In genomic region chr15:75237736-75238288, GRCm38 (mm10) we compare ENCODE assay signal across 30 mouse cellular contexts. TPM values are rescaled to one million over a fixed set of nuclear protein-coding genes. Genes with fewer than 3 reads are reported as not detected.
"Had no signal": no experiment of that assay in that cellular context is flagged by ENCODE, and none has a peak within 500 bp of the region (broad histone marks: within the 10 kb centered on the region; RNA-seq: fewer than 3 reads in every experiment).

No protein-coding gene starts in this region.

- H3K9me3 ChIP-seq: limb, embryonic 10.5 days; limb, embryonic 13.5 days; liver, embryonic 12.5 days; liver, embryonic 15.5 days; lung, embryonic 15.5 days had no signal

- H3K4me1 ChIP-seq: limb, embryonic 10.5 days; limb, embryonic 13.5 days; liver, embryonic 12.5 days; liver, embryonic 15.5 days; lung, embryonic 15.5 days had no signal

- H3K27me3 ChIP-seq: limb, embryonic 13.5 days; liver, embryonic 12.5 days; liver, embryonic 15.5 days; lung, embryonic 15.5 days had no signal

- H3K36me3 ChIP-seq: limb, embryonic 10.5 days; limb, embryonic 13.5 days; liver, embryonic 12.5 days; liver, embryonic 15.5 days; lung, embryonic 15.5 days had no signal

- H3K4me2 ChIP-seq: limb, embryonic 13.5 days; liver, embryonic 12.5 days; liver, embryonic 15.5 days; lung, embryonic 15.5 days; midbrain, embryonic 11.5 days had no signal

- H3K9ac ChIP-seq: limb, embryonic 13.5 days; liver, embryonic 12.5 days; liver, embryonic 15.5 days; lung, embryonic 15.5 days had no signal

- DNase-seq: layer of hippocampus, adult 9-11 months; liver; lung, adult 18-20 months; lung, postnatal 14 days; lung, postnatal 4 days; midbrain, embryonic 14.5 days; thymus, adult 18-20 months; thymus, postnatal 36 days had no signal

- H3K4me3 ChIP-seq: layer of hippocampus, adult 2 months; limb, embryonic 10.5 days; limb, embryonic 13.5 days; liver, embryonic 12.5 days; liver, embryonic 15.5 days; lung, embryonic 15.5 days had no signal

- H3K27ac ChIP-seq: layer of hippocampus, adult 2 months; limb, embryonic 10.5 days; limb, embryonic 13.5 days; liver, embryonic 12.5 days; liver, embryonic 15.5 days; lung, embryonic 15.5 days had no signal

- ATAC-seq: intestine, postnatal 0 days; liver, embryonic 12.5 days had no signal

RNA-seq across cellular contexts. Expression of gene BC025446, which starts 21.6 kb away (rescaled TPM):
- total RNA-seq: layer of hippocampus, adult 2 months; layer of hippocampus, postnatal 25 days; left cerebral cortex, adult 18-20 months; left cerebral cortex, postnatal 25 days; megakaryocyte progenitor cell, adult 5-6 weeks; megakaryocyte-erythroid progenitor cell, adult 5-6 weeks; midbrain, postnatal 0 days had no signal
- polyA plus RNA-seq: limb, embryonic 10.5 days; limb, embryonic 13.5 days; midbrain, embryonic 11.5 days; midbrain, embryonic 14.5 days; midbrain, postnatal 0 days; neural tube, embryonic 11.5 days; neural tube, embryonic 14.5 days; spleen, adult 2 months; testis, adult 2 months had no signal

RNA-seq across cellular contexts. Expression of gene Ly6f, which starts 30.4 kb away (rescaled TPM):
- total RNA-seq: layer of hippocampus, adult 2 months; layer of hippocampus, postnatal 25 days; left cerebral cortex, adult 18-20 months; left cerebral cortex, postnatal 25 days; megakaryocyte progenitor cell, adult 5-6 weeks; megakaryocyte-erythroid progenitor cell, adult 5-6 weeks; midbrain, postnatal 0 days had no signal
- polyA plus RNA-seq: large intestine, adult 2 months; limb, embryonic 13.5 days; liver, embryonic 15.5 days; lung, embryonic 15.5 days; midbrain, embryonic 11.5 days; midbrain, embryonic 14.5 days; midbrain, postnatal 0 days; neural tube, embryonic 11.5 days; neural tube, embryonic 14.5 days; small intestine, adult 2 months; spleen, adult 2 months; stomach, embryonic 16.5 days; testis, adult 2 months; urinary bladder, adult 2 months had no signal
